Mouse (Mus musculus): ENCODE results near the gene Pnkd.

Pnkd gene

DNA sequence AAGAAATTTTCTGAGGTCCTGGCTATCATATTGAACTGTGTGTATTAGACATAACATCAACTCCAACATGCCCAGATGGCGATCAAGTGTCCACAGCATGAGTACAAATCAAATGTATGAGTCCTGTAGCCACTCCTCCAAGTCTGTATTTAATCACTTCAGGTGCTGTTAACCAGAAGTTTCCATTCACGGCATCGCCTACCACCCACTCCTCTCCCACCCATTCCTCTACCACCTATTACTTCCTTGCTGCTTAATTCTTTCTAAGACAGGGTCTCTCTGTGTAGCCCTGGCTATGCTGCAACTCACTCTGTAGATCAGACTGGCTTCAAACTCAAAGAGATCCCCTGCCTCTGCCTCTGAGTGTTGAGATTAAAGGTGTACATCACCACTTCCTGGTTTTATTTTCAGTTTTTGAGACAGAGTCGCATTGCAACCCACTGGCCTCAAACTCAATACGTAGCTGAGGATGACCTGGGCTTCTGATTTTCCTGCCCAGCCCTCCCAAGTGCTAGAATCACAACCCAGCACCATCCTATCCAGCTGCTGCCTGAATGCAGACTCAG lies 75.3 kb downstream of the Pnkd start:
- Histone ChIP-seq H3K9me3 (ENCODE audit: low read length) (no peaks in the 10 kb centered on the region), H3K27me3 (ENCODE audit: insufficient read depth, low read length) (peaks cover 2% of the 10 kb centered on the region; the same call in 1 of the 2 replicates), H3K4me1 (replicated peaks; ENCODE audit: low read depth, low read length) (peaks cover 52% of the 10 kb centered on the region), H3K4me3 (replicated peaks; ENCODE audit: low read length) (no peak overlapping the region), H3K36me3 (ENCODE audit: insufficient read depth, low read length) (no peaks in the 10 kb centered on the region)
- no peak for TF ChIP-seq NANOG (IDR thresholded peaks at IDR 0.05; ENCODE audit: borderline replicate concordance, low read length)
- no peak for TF ChIP-seq CTCF (conservative IDR thresholded peaks at IDR 0.05; ENCODE audit: low read length)
- no peak for TF ChIP-seq POU5F1 (IDR thresholded peaks at IDR 0.05; ENCODE audit: borderline replicate concordance, low read length)

GRCm38 (mm10) chr1:74361812-74362211 lies 77.1 kb downstream of the Pnkd start, which contains the start of gene Catip:
Gene Catip, plus strand, starts transcription at chr1:74362108.
- TF ChIP-seq CTCF (conservative IDR thresholded peaks at IDR 0.05; ENCODE audit: low read length) (peak; percentile 84), NANOG (IDR thresholded peaks at IDR 0.05; ENCODE audit: borderline replicate concordance, low read length) (no peak), POU5F1 (IDR thresholded peaks at IDR 0.05; ENCODE audit: borderline replicate concordance, low read length) (no peak)
- peaks cover 9% of the 10 kb centered on the region for H3K27me3 ChIP-seq (ENCODE audit: insufficient read depth, low read length)
- peaks cover 47% of the 10 kb centered on the region for H3K4me1 ChIP-seq (replicated peaks; ENCODE audit: low read depth, low read length)
- H3K36me3 ChIP-seq (ENCODE audit: insufficient read depth, low read length), result no peaks in the 10 kb centered on the region
- H3K9me3 ChIP-seq (ENCODE audit: low read length), result no peaks in the 10 kb centered on the region
- H3K4me3 ChIP-seq (replicated peaks; ENCODE audit: low read length), result peak within 1 kb of the TSS; percentile 23

- Histone ChIP-seq H3K4me3 (replicated peaks; ENCODE audit: low read length) (peak overlapping the region; percentile 23), H3K4me1 (replicated peaks; ENCODE audit: low read depth, low read length) (peaks cover 53% of the 10 kb centered on the region)
Measured at GRCm38 (mm10) chr1:74362325-74363229, 77.8 kb downstream of the Pnkd start.

GRCm38 (mm10) chr1:74363437-74363836 lies 78.7 kb downstream of the Pnkd start:
- TF ChIP-seq NANOG (IDR thresholded peaks at IDR 0.05; ENCODE audit: borderline replicate concordance, low read length) (no peak), CTCF (conservative IDR thresholded peaks at IDR 0.05; ENCODE audit: low read length) (no peak), POU5F1 (IDR thresholded peaks at IDR 0.05; ENCODE audit: borderline replicate concordance, low read length) (no peak)
- Histone ChIP-seq H3K9me3 (ENCODE audit: low read length) (no peaks in the 10 kb centered on the region), H3K4me3 (replicated peaks; ENCODE audit: low read length) (no peak overlapping the region)

More at GRCm38 (mm10) chr1:74362325-74363229, 77.8 kb downstream of the Pnkd start:
- H3K36me3 ChIP-seq (ENCODE audit: insufficient read depth, low read length), result no peaks in the 10 kb centered on the region
- TF ChIP-seq NANOG (IDR thresholded peaks at IDR 0.05; ENCODE audit: borderline replicate concordance, low read length), result no peak
- TF ChIP-seq CTCF (conservative IDR thresholded peaks at IDR 0.05; ENCODE audit: low read length), result no peak
- TF ChIP-seq POU5F1 (IDR thresholded peaks at IDR 0.05; ENCODE audit: borderline replicate concordance, low read length), result no peak
- H3K9me3 ChIP-seq (ENCODE audit: low read length), result no peaks in the 10 kb centered on the region
- peaks cover 11% of the 10 kb centered on the region for H3K27me3 ChIP-seq (ENCODE audit: insufficient read depth, low read length)

GRCm38 (mm10) chr1:74364270-74364669 lies 79.5 kb downstream of the Pnkd start:
- H3K4me1 ChIP-seq (replicated peaks; ENCODE audit: low read depth, low read length), result peaks cover 50% of the 10 kb centered on the region
- no peaks in the 10 kb centered on the region for H3K36me3 ChIP-seq (ENCODE audit: insufficient read depth, low read length)
- H3K9me3 ChIP-seq (ENCODE audit: low read length), result no peaks in the 10 kb centered on the region
- H3K4me3 ChIP-seq (replicated peaks; ENCODE audit: low read length), result no peak overlapping the region
- peaks cover 22% of the 10 kb centered on the region for H3K27me3 ChIP-seq (ENCODE audit: insufficient read depth, low read length)
- TF ChIP-seq POU5F1 (IDR thresholded peaks at IDR 0.05; ENCODE audit: borderline replicate concordance, low read length), result no peak
- no peak for TF ChIP-seq NANOG (IDR thresholded peaks at IDR 0.05; ENCODE audit: borderline replicate concordance, low read length)
- TF ChIP-seq CTCF (conservative IDR thresholded peaks at IDR 0.05; ENCODE audit: low read length), result no peak

More at GRCm38 (mm10) chr1:74363437-74363836, 78.7 kb downstream of the Pnkd start:
- peaks cover 18% of the 10 kb centered on the region for H3K27me3 ChIP-seq (ENCODE audit: insufficient read depth, low read length)
- no peaks in the 10 kb centered on the region for H3K36me3 ChIP-seq (ENCODE audit: insufficient read depth, low read length)
- peaks cover 53% of the 10 kb centered on the region for H3K4me1 ChIP-seq (replicated peaks; ENCODE audit: low read depth, low read length)

GRCm38 (mm10) chr1:74367886-74368645 lies 83.3 kb downstream of the Pnkd start:
- Histone ChIP-seq H3K27me3 (ENCODE audit: insufficient read depth, low read length) (peaks cover 22% of the 10 kb centered on the region), H3K4me1 (replicated peaks; ENCODE audit: low read depth, low read length) (peaks cover 49% of the 10 kb centered on the region), H3K9me3 (ENCODE audit: low read length) (no peaks in the 10 kb centered on the region), H3K4me3 (replicated peaks; ENCODE audit: low read length) (peak overlapping the region; percentile 71), H3K36me3 (ENCODE audit: insufficient read depth, low read length) (no peaks in the 10 kb centered on the region)
- TF ChIP-seq POU5F1 (IDR thresholded peaks at IDR 0.05; ENCODE audit: borderline replicate concordance, low read length) (no peak), NANOG (IDR thresholded peaks at IDR 0.05; ENCODE audit: borderline replicate concordance, low read length) (no peak), CTCF (conservative IDR thresholded peaks at IDR 0.05; ENCODE audit: low read length) (no peak)

GRCm38 (mm10) chr1:74370040-74370439 lies 85.3 kb downstream of the Pnkd start:
- H3K27me3 ChIP-seq (ENCODE audit: insufficient read depth, low read length), result peaks cover 20% of the 10 kb centered on the region
- peaks cover 35% of the 10 kb centered on the region for H3K4me1 ChIP-seq (replicated peaks; ENCODE audit: low read depth, low read length)
- no peaks in the 10 kb centered on the region for H3K36me3 ChIP-seq (ENCODE audit: insufficient read depth, low read length)
- TF ChIP-seq NANOG (IDR thresholded peaks at IDR 0.05; ENCODE audit: borderline replicate concordance, low read length) (no peak), POU5F1 (IDR thresholded peaks at IDR 0.05; ENCODE audit: borderline replicate concordance, low read length) (no peak), CTCF (conservative IDR thresholded peaks at IDR 0.05; ENCODE audit: low read length) (no peak)
- H3K4me3 ChIP-seq (replicated peaks; ENCODE audit: low read length), result no peak overlapping the region
- no peaks in the 10 kb centered on the region for H3K9me3 ChIP-seq (ENCODE audit: low read length)

GRCm38 (mm10) chr1:74373372-74373771 lies 88.6 kb downstream of the Pnkd start:
- Histone ChIP-seq H3K9me3 (ENCODE audit: low read length) (no peaks in the 10 kb centered on the region), H3K27me3 (ENCODE audit: insufficient read depth, low read length) (peaks cover 19% of the 10 kb centered on the region), H3K4me3 (replicated peaks; ENCODE audit: low read length) (no peak overlapping the region), H3K36me3 (ENCODE audit: insufficient read depth, low read length) (no peaks in the 10 kb centered on the region), H3K4me1 (replicated peaks; ENCODE audit: low read depth, low read length) (peaks cover 44% of the 10 kb centered on the region)
- TF ChIP-seq POU5F1 (IDR thresholded peaks at IDR 0.05; ENCODE audit: borderline replicate concordance, low read length), result no peak

All from E14TG2a.4 (cell line).